Mouse (Mus musculus): ENCODE results near the gene Cacna1d.

- TF ChIP-seq POLR2A (IDR thresholded peaks at IDR 0.05; ENCODE audit: borderline replicate concordance, low read depth, low read length) (no peak), CTCF (IDR thresholded peaks at IDR 0.05; ENCODE audit: low read depth, low read length) (no peak)
Measured at GRCm38 (mm10) chr14:30271856-30272255, 219.4 kb downstream of the Cacna1d start.
